Mouse (Mus musculus) limb, embryonic 11.5 days (tissue): Measurements from ENCODE around the gene Cdpf1. TPM values are rescaled to one million over a fixed set of nuclear protein-coding genes. Genes with fewer than 3 reads are reported as not detected.

Experiments used
- ATAC-seq: fragments of 200-750 bp; cut with Nextera tagmentation; 2 replicates; pipeline ENCODE4 v1.8.0; 2017; ENCODE audit warnings: low read depth; ENCODE audit not compliant: insufficient number of reproducible peaks, low FRiP score, low TSS enrichment
- DNase-seq: peaks from one replicate; pipeline ENCODE4 v3.0.0-alpha.2; 2015; ENCODE audit warnings: low spot score
- H3K27ac ChIP-seq: fragments of 300-500 bp; sonication (generic); replicated peaks from 2 replicates; pipeline ENCODE4 v1.5.1; 2014; ENCODE audit warnings: low read depth, mild to moderate bottlenecking, low read length
- H3K27me3 ChIP-seq: fragments of 300-500 bp; sonication (generic); 2 replicates; pipeline ENCODE4 v1.6.1; 2014; ENCODE audit warnings: mild to moderate bottlenecking, low read length, mixed read lengths; ENCODE audit not compliant: control insufficient read depth, insufficient read depth
- H3K36me3 ChIP-seq: fragments of 300-500 bp; sonication (generic); 2 replicates; pipeline ENCODE4 v1.6.1; 2014; ENCODE audit warnings: mild to moderate bottlenecking, low read length, moderate library complexity, mixed read lengths; ENCODE audit not compliant: control insufficient read depth, insufficient read depth
- H3K4me1 ChIP-seq: fragments of 300-500 bp; sonication (generic); 2 replicates; pipeline ENCODE4 v1.6.1; 2014; ENCODE audit warnings: low read length, mixed read lengths; ENCODE audit not compliant: control insufficient read depth, insufficient read depth
- H3K4me2 ChIP-seq: fragments of 300-500 bp; sonication (generic); 2 replicates; pipeline ENCODE4 v1.6.1; 2014; ENCODE audit warnings: low read depth, mild to moderate bottlenecking, moderate library complexity; ENCODE audit not compliant: severe bottlenecking
- H3K4me3 ChIP-seq: fragments of 300-500 bp; sonication (generic); 2 replicates; pipeline ENCODE4 v1.5.1; 2014; ENCODE audit warnings: low read depth, low read length
- H3K9ac ChIP-seq: fragments of 300-500 bp; sonication (generic); 2 replicates; pipeline ENCODE4 v1.6.1; 2014; ENCODE audit warnings: mild to moderate bottlenecking, low read length
- H3K9me3 ChIP-seq: fragments of 300-500 bp; sonication (generic); 2 replicates; pipeline ENCODE4 v1.6.1; 2016; ENCODE audit warnings: low read length; ENCODE audit not compliant: control insufficient read depth
- WGBS: fragments of 180-500 bp; shearing (Covaris S2); extraction: QIAGEN DNeasy Blood & Tissue Kit; methylation state at CpG from one replicate; pipeline ENCODE4 v1.1.7; 2014; 5-methylcytosine and 5-hydroxymethylcytosine counted together
- polyA plus RNA-seq: library from polyadenylated mRNA; unstranded; fragments of >200 nt; fragmentation: Nextera tagmentation; extraction: Ambion mirVana; gene quantifications from 2 replicates; pipeline ENCODE4 v1.2.1, GENCODE M21; 2014

Cdpf1 gene
- polyA plus RNA-seq, 1 experiment from 2014 or later, result 28.7 TPM

DNA sequence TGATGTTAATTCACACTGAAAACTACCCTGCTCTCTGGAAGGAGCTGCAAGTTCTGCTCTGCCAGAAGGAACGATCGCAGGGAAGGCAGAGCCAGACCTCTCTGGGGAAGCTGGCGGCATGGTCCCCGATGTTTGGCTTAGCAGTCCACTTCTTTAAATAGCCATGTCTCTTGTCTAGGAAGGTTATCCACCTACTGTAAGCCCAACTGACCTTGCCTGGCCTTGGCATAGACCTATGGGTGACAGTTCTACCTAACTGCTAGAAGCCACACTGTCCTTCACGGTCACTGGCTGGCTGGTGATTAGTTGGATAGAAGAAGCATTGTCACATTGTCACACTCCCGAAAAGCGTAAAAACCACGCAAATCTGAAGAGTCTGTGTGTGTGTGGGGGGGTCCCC lies 12.8 kb downstream of the Cdpf1 start:
- Histone ChIP-seq H3K4me3 (no peak overlapping the region), H3K9ac (no peak overlapping the region), H3K27ac (no peak overlapping the region), H3K27me3 (no peaks in the 10 kb centered on the region), H3K4me1 (no peaks in the 10 kb centered on the region), H3K4me2 (no peak overlapping the region), H3K36me3 (no peaks in the 10 kb centered on the region), H3K9me3 (no peaks in the 10 kb centered on the region)
- WGBS, result 97% methylated on average over 8 of the region's 8 CpGs
- ATAC-seq (no peak), DNase-seq (no peak)

DNA sequence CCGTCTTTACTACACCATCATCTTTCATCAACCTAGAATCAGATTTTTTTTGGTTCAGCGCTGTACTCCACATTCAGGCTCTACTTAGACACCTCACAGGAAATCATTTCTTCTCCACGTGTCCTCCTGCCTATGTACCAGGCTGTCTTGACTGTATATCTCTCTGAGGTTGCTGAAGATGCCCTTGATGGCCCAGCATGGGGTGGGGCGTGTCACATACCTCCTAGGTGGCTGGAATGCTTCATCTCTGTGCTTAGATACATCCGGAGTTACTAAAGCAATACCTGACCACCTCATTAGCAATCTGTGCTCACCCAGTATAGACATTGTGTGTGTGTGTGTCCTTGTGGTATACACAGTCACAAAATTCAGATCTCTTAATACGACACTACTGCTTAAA lies 16.0 kb downstream of the Cdpf1 start:
- Histone ChIP-seq H3K4me2 (no peak overlapping the region), H3K9ac (no peak overlapping the region), H3K27ac (no peak overlapping the region), H3K9me3 (no peaks in the 10 kb centered on the region), H3K4me3 (no peak overlapping the region), H3K27me3 (no peaks in the 10 kb centered on the region), H3K36me3 (no peaks in the 10 kb centered on the region), H3K4me1 (no peaks in the 10 kb centered on the region)
- DNase-seq, result no peak
- no peak for ATAC-seq
- WGBS, result 82% methylated on average over 6 of the region's 6 CpGs

DNA sequence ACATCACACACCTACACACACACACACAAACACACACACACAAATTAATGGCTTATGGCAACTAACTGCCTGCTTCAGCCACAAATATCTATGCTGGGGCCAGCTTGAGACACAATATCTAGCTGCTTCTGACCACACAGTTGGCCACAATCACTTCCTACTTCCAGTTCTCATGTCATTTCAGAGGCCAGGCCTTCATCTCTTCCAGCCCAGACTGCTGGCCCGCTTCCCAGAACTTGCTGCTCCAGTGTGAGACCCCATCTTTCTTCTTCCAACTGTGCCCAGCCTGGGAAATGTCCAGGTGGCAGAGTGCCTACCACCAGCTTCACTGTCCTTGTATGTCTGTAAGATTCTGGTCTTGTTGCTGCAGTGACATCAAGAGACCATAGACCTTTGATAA lies 18.7 kb downstream of the Cdpf1 start:
- WGBS, result 78% methylated on average over 1 of the region's 1 CpGs
- Histone ChIP-seq H3K9me3 (no peaks in the 10 kb centered on the region), H3K9ac (no peak overlapping the region), H3K27ac (no peak overlapping the region), H3K4me1 (no peaks in the 10 kb centered on the region), H3K4me3 (no peak overlapping the region), H3K27me3 (no peaks in the 10 kb centered on the region), H3K4me2 (no peak overlapping the region), H3K36me3 (no peaks in the 10 kb centered on the region)
- ATAC-seq, result no peak
- no peak for DNase-seq

DNA sequence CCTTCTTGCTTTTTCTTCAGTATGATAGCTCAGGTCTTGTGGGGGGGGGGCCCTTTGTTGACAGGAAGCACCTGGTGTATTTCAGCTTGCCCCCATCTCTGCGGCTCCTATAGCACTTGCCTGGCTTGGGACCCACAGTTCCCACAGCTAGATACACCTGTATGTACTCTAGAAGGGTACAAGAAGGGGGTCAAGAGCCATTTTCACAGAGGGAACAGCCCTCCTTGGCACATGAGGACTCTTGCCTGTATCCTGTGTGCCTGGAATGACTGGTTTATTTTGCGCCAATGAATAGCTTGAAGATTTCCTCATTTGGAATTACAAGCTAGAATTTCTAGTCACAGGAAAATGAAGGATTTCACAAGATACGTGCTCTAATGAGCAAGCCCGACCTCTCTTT lies 20.0 kb downstream of the Cdpf1 start:
- no peak overlapping the region for H3K9ac ChIP-seq
- no peaks in the 10 kb centered on the region for H3K4me1 ChIP-seq
- no peak for DNase-seq
- ATAC-seq, result no peak
- no peak overlapping the region for H3K27ac ChIP-seq
- no peak overlapping the region for H3K4me3 ChIP-seq
- H3K36me3 ChIP-seq, result no peaks in the 10 kb centered on the region
- no peaks in the 10 kb centered on the region for H3K9me3 ChIP-seq
- WGBS, result 93% methylated on average over 4 of the region's 4 CpGs
- no peak overlapping the region for H3K4me2 ChIP-seq
- no peaks in the 10 kb centered on the region for H3K27me3 ChIP-seq

DNA sequence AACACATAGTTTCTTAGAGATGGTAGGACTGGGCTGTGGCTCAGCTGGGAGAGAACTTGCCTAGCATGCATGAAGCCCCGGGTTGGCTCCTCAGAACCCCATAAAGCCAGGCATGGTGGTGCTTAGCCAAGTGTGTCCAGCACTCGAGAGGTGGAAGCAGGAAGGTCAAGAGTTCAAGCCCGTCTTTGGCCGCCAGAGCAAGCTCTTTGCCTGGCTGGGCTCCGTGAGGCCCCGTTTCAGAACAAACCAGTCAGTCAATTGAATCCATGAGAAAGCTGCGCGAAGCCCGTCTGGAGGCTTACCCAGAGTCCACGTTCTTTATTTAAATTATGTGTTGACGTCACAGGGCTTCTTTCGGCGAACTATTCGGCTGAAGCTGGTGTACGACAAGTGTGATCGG lies 22.9 kb downstream of the Cdpf1 start:
- H3K4me3 ChIP-seq, result no peak overlapping the region
- H3K4me2 ChIP-seq, result no peak overlapping the region
- ATAC-seq (no peak), DNase-seq (no peak)
- H3K9me3 ChIP-seq, result no peaks in the 10 kb centered on the region
- no peaks in the 10 kb centered on the region for H3K36me3 ChIP-seq
- H3K27me3 ChIP-seq, result no peaks in the 10 kb centered on the region
- WGBS, result 76% methylated on average over 16 of the region's 16 CpGs
- H3K4me1 ChIP-seq, result no peaks in the 10 kb centered on the region
- H3K27ac ChIP-seq, result no peak overlapping the region
- H3K9ac ChIP-seq, result no peak overlapping the region

DNA sequence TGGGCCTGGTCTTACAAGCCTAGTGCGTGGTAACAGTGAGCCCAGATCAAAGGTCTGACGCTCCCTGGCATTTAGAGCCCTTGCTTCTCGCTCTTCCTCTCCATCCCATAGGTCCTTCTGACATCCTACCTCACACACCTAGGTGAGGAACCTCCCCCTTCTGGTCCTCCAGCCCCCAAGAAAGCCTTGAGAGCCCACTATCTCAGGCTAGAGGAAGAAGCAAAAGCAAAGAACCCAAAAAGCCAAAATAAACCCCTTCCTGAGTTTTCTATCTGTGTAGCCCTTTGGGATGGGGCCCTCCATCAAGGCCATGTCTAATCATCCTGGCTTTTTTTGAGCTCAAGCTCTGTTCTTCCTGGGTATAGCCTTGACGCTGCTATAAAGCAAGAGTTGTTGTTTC lies 23.4 kb downstream of the Cdpf1 start:
- 89% methylated on average over 4 of the region's 4 CpGs for WGBS
- no peak for DNase-seq

DNA sequence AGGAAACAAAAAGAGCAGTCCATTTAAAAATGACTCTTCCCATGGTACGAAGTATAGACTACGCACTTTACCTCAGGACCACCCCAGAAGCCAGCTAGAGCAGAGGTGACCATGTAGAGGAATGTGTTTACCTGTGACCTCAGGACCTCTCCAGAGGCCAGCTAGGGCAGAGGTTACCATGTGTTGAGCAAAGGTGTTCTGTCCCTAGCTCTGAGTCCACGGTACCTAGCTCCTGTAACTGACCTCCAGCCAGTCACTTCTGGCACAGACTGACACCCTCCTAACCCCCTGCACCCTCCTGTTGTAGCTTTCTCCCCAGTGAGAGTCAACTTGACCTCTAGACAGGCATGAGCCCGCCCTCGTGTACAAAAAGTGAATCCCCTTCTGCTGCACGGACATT lies 24.0 kb downstream of the Cdpf1 start:
- DNase-seq, result no peak
- 90% methylated on average over 6 of the region's 6 CpGs for WGBS
- ATAC-seq, result no peak
- Histone ChIP-seq H3K4me3 (no peak overlapping the region), H3K36me3 (no peaks in the 10 kb centered on the region), H3K27ac (no peak overlapping the region), H3K4me2 (no peak overlapping the region), H3K4me1 (no peaks in the 10 kb centered on the region), H3K9me3 (no peaks in the 10 kb centered on the region), H3K9ac (no peak overlapping the region), H3K27me3 (no peaks in the 10 kb centered on the region)

More for the DNA sequence above, 23.4 kb downstream of the Cdpf1 start:
- Histone ChIP-seq H3K9ac (no peak overlapping the region), H3K4me2 (no peak overlapping the region), H3K36me3 (no peaks in the 10 kb centered on the region), H3K27me3 (no peaks in the 10 kb centered on the region), H3K27ac (no peak overlapping the region), H3K9me3 (no peaks in the 10 kb centered on the region), H3K4me1 (no peaks in the 10 kb centered on the region), H3K4me3 (no peak overlapping the region)
- ATAC-seq, result no peak

DNA sequence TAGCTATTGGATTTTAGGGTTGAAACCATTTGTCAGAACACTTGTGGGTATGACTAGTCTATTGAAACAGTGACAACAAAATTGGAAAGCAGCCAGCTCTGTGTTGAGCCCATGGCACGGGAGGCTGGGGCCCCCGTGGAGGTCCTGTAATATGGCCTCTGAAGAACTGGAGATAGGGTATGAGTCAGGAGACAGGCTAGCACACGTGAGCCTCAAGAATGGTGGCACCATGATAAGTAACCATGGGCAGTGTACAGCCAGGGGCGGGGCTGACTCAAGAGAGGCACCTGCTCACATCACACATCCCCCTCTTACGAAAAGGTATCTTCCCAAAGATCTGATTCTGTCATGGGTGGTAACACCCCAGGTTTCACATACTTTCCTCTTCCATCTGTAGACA lies 24.8 kb downstream of the Cdpf1 start:
- ATAC-seq, result no peak
- DNase-seq, result no peak
- no peak overlapping the region for H3K4me3 ChIP-seq
- 85% methylated on average over 5 of the region's 5 CpGs for WGBS
- no peaks in the 10 kb centered on the region for H3K27me3 ChIP-seq
- H3K4me2 ChIP-seq, result no peak overlapping the region
- no peak overlapping the region for H3K9ac ChIP-seq
- no peak overlapping the region for H3K27ac ChIP-seq
- H3K9me3 ChIP-seq, result no peaks in the 10 kb centered on the region
- no peaks in the 10 kb centered on the region for H3K4me1 ChIP-seq
- H3K36me3 ChIP-seq, result no peaks in the 10 kb centered on the region

DNA sequence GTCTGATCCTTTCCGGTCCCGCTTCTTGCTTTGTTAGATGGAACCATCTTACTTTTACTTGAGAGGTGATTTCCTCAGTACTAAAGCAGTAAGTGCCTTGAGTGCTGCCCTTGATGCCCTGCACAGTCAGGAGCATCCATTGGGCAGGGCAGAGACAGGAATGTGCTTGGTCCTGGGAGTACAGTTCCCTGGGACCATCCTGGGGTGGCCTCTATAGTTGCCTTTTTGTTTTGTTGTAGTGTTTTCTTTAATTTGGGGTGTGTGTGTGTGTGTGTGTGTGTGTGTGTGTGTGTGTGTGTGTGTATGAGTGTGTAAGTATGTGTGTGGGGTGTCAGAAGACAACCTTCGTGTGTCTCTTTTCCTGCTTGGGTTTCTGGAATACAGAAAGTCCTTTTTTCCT lies 27.2 kb downstream of the Cdpf1 start:
- ATAC-seq (no peak), DNase-seq (no peak)
- Histone ChIP-seq H3K36me3 (no peaks in the 10 kb centered on the region), H3K27ac (no peak overlapping the region), H3K9me3 (no peaks in the 10 kb centered on the region), H3K4me3 (no peak overlapping the region), H3K27me3 (no peaks in the 10 kb centered on the region), H3K4me2 (no peak overlapping the region), H3K9ac (no peak overlapping the region), H3K4me1 (no peaks in the 10 kb centered on the region)
- WGBS, result 81% methylated on average over 3 of the region's 3 CpGs
